In the genomic region with DNA sequence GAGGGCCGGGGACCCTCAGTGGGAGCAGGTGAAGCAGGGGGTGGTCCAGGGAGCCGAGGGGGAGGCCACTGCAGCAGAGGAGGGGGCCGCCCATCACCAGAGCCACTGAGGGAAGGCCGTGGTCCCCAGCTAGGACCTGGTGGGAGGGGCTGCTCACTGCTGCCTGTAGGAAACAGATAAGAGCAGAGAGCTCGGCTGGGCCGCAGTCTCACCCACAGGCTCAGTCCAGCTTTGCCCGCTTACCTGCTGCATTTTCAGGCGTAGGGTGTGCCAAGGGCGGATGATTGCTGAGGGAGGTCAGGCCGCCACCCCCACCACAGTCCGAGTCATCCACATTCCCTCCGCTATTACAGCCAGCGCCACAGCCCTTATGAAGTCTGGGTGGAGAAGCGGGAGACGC, we compare ENCODE assay signal across 16 mouse cellular contexts. TPM values are rescaled to one million over a fixed set of nuclear protein-coding genes. Genes with fewer than 3 reads are reported as not detected.
DNase-seq lines count a peak whose midpoint lies in the region; ATAC-seq and TF ChIP-seq lines count a peak whose summit lies in the region.
"Had no signal": no experiment of that assay in that cellular context is flagged by ENCODE, and none has a peak within 500 bp of the region (broad histone marks: within the 10 kb centered on the region; RNA-seq: fewer than 3 reads in every experiment).

No protein-coding gene starts in this region.

- ATAC-seq in intestine, embryonic 16.5 days: peak; percentile 25; the same call in 1 of the 2 replicates
- no peak for ATAC-seq in hindbrain, postnatal 0 days
- ATAC-seq: inflammation-experienced regulatory T-cells, adult 6 months had no signal

- no peak overlapping the region for H3K4me3 ChIP-seq in MEL (ENCODE audit: control insufficient read depth in 1 of 2, insufficient read depth in 1 of 2, low read depth in 2 of 2, low read length in 2 of 2)
- H3K4me3 ChIP-seq in intestine, embryonic 16.5 days (ENCODE audit: low read length): no peak overlapping the region
- no peak overlapping the region for H3K4me3 ChIP-seq in hindbrain, postnatal 0 days (ENCODE audit: low read length)
- H3K4me3 ChIP-seq: embryonic facial prominence, embryonic 15.5 days; heart, embryonic 15.5 days had no signal

- no peak for TF ChIP-seq CTCF in MEL (IDR thresholded peaks at IDR 0.05 in 2 of 3, conservative IDR thresholded peaks at IDR 0.05 in 1 of 3; ENCODE audit: control insufficient read depth in 1 of 3, insufficient read depth in 1 of 3, low read depth in 2 of 3, low read length in 3 of 3, poor library complexity in 1 of 3, severe bottlenecking in 1 of 3)
- no peak for TF ChIP-seq CTCF in hindbrain, postnatal 0 days (IDR thresholded peaks at IDR 0.05; ENCODE audit: low read depth)

- no peaks in the 10 kb centered on the region for H3K27me3 ChIP-seq in MEL (ENCODE audit: control insufficient read depth in 1 of 2, insufficient read depth in 2 of 2, low read length in 2 of 2)
- H3K27me3 ChIP-seq in intestine, embryonic 16.5 days (replicated peaks; ENCODE audit: control insufficient read depth, insufficient read depth, low read length): no peaks in the 10 kb centered on the region
- H3K27me3 ChIP-seq in hindbrain, postnatal 0 days (ENCODE audit: insufficient read depth, low read length): no peaks in the 10 kb centered on the region
- H3K27me3 ChIP-seq: embryonic facial prominence, embryonic 15.5 days; heart, embryonic 15.5 days had no signal

- peak; percentile 28 to 68; a peak in 2 of 4 replicates for TF ChIP-seq EP300 in MEL (IDR thresholded peaks at IDR 0.05; ENCODE audit: low read depth in 1 of 2, low read length in 2 of 2)

- no peak overlapping the region for H3K4me2 ChIP-seq in intestine, embryonic 16.5 days (ENCODE audit: low read depth, low read length)
- no peak overlapping the region for H3K4me2 ChIP-seq in hindbrain, postnatal 0 days (ENCODE audit: low read depth, low read length)
- H3K4me2 ChIP-seq: embryonic facial prominence, embryonic 15.5 days; heart, embryonic 15.5 days had no signal

- no peaks in the 10 kb centered on the region for H3K9me3 ChIP-seq in MEL (replicated peaks; ENCODE audit: insufficient read depth, low read length)
- H3K9me3 ChIP-seq in intestine, embryonic 16.5 days (ENCODE audit: control insufficient read depth, low read length): no peaks in the 10 kb centered on the region
- no peaks in the 10 kb centered on the region for H3K9me3 ChIP-seq in hindbrain, postnatal 0 days (ENCODE audit: low read length)
- H3K9me3 ChIP-seq: embryonic facial prominence, embryonic 15.5 days; heart, embryonic 15.5 days had no signal

- H3K36me3 ChIP-seq in MEL (ENCODE audit: control insufficient read depth in 1 of 2, insufficient read depth in 2 of 2, low read length in 2 of 2): peaks cover 0 to 21% of the 10 kb centered on the region in 2 experiments; a peak in 3 of 4 replicates
- H3K36me3 ChIP-seq in intestine, embryonic 16.5 days (ENCODE audit: control insufficient read depth, insufficient read depth, low read length): peaks cover 13% of the 10 kb centered on the region
- peaks cover 47% of the 10 kb centered on the region for H3K36me3 ChIP-seq in hindbrain, postnatal 0 days (ENCODE audit: insufficient read depth, low read length)

- TF ChIP-seq RAD21 in MEL (IDR thresholded peaks at IDR 0.05; ENCODE audit: low read depth, low read length): no peak

- no peaks in the 10 kb centered on the region; the same call in 1 of the 2 replicates for H3K79me2 ChIP-seq in MEL (ENCODE audit: control insufficient read depth, insufficient read depth, low read length, poor library complexity)

- WGBS in intestine, embryonic 16.5 days: 78% methylated on average over 15 of the region's 15 CpGs
- 89% methylated on average over 15 of the region's 15 CpGs for WGBS in hindbrain, postnatal 0 days

- peak overlapping the region; percentile 31; the same call in 1 of the 2 replicates for H3K9ac ChIP-seq in MEL (ENCODE audit: control insufficient read depth, low read depth, low read length, poor library complexity, severe bottlenecking)
- no peak overlapping the region for H3K9ac ChIP-seq in intestine, embryonic 16.5 days (ENCODE audit: low read depth, low read length)
- H3K9ac ChIP-seq in hindbrain, postnatal 0 days (replicated peaks; ENCODE audit: low read length): no peak overlapping the region
- H3K9ac ChIP-seq: embryonic facial prominence, embryonic 15.5 days; heart, embryonic 15.5 days had no signal

- H3K4me1 ChIP-seq in MEL (ENCODE audit: control insufficient read depth in 1 of 2, insufficient read depth in 2 of 2, low read length in 2 of 2): peaks cover 1 to 34% of the 10 kb centered on the region in 2 experiments; a peak in 3 of 4 replicates
- peaks cover 26% of the 10 kb centered on the region for H3K4me1 ChIP-seq in intestine, embryonic 16.5 days (ENCODE audit: control insufficient read depth, insufficient read depth, low read length)
- no peaks in the 10 kb centered on the region for H3K4me1 ChIP-seq in hindbrain, postnatal 0 days (ENCODE audit: insufficient read depth, low read length)

- TF ChIP-seq POLR2A in MEL (IDR thresholded peaks at IDR 0.05; ENCODE audit: control insufficient read depth in 1 of 2, insufficient read depth in 1 of 2, low read depth in 1 of 2, low read length in 2 of 2, poor library complexity in 1 of 2): no peak

- peak overlapping the region; percentile 15; the same call in 1 of the 2 replicates for H3K27ac ChIP-seq in MEL (ENCODE audit: control insufficient read depth, low read depth, low read length)
- no peak overlapping the region for H3K27ac ChIP-seq in intestine, embryonic 16.5 days (ENCODE audit: low read length)
- no peak overlapping the region for H3K27ac ChIP-seq in hindbrain, postnatal 0 days
- H3K27ac ChIP-seq: embryonic facial prominence, embryonic 15.5 days; heart, embryonic 15.5 days had no signal

- intact Hi-C loops in left cerebral cortex, postnatal 25 days (cut with DNase I): no loop called here
- intact Hi-C loops in left cerebral cortex, postnatal 36 days (cut with DNase I): no loop called here

- DNase-seq in heart, adult 11 months: peak; percentile 92
- DNase-seq in heart, adult 8-10 months (ENCODE audit: low spot score): no peak
- peak; percentile 72 for DNase-seq in MEL (ENCODE audit: low read depth, low spot score)
- DNase-seq in spleen, postnatal 10 days (ENCODE audit: low spot score in 2 of 2): peak; percentile 78 to 86
- no peak for DNase-seq in left cerebral cortex, postnatal 25 days (ENCODE audit: low spot score in 2 of 2)
- DNase-seq in hindbrain, postnatal 0 days (ENCODE audit: low spot score): no peak
- no peak for DNase-seq in left cerebral cortex, postnatal 36 days (ENCODE audit: low spot score in 2 of 2)
- DNase-seq: adrenal gland, adult 2 months; cerebellum, adult 9-10 months; left cerebral cortex, postnatal 4 days; lung, postnatal 10 days had no signal

RNA-seq across cellular contexts. Expression of a gene that starts 2.0 kb away (rescaled TPM):
- 10 to 100 TPM; 14.9 to 23.5 (median 17.8) TPM for total RNA-seq in heart, adult 8-10 months (2022)
- total RNA-seq in MEL (2012; rRNA removed): 6.2 and 7.6 TPM in 2 replicates
- 10 to 100 TPM in 1 of 2 experiments, not detected in 1; 15.5 TPM for polyA plus RNA-seq in MEL (2012; ENCODE audit: insufficient read depth in 1 of 2, insufficient read length in 2 of 2, low read depth in 1 of 2, low replicate concordance in 2 of 2, missing spikeins in 1 of 2)
- 15.8 and 20.8 TPM in 2 replicates for polyA plus RNA-seq in intestine, embryonic 16.5 days (2015; fragmentation: Nextera tagmentation; extraction: Ambion mirVana)
- total RNA-seq in left cerebral cortex, postnatal 25 days (2021): 10 to 100 TPM; 14.5 to 18.7 TPM
- total RNA-seq in hindbrain, postnatal 0 days (2014; rRNA removed): 25.6 and 43.2 TPM in 2 replicates
- 18.7 and 18.8 TPM in 2 replicates for polyA plus RNA-seq in hindbrain, postnatal 0 days (2015; fragmentation: Nextera tagmentation; extraction: Ambion mirVana)
- total RNA-seq in left cerebral cortex, postnatal 36 days (2021): 10 to 100 TPM; 14.0 to 22.8 TPM

RNA-seq across cellular contexts. Expression of a gene that starts 23.1 kb away (rescaled TPM):
- total RNA-seq in heart, adult 8-10 months (2022): 10 to 100 TPM; 22.1 to 24.1 (median 23.2) TPM
- 17.9 and 22.5 TPM in 2 replicates for total RNA-seq in MEL (2012; rRNA removed)
- 10 to 100 TPM in 1 of 2 experiments, not detected in 1; 38.3 TPM for polyA plus RNA-seq in MEL (2012; ENCODE audit: insufficient read depth in 1 of 2, insufficient read length in 2 of 2, low read depth in 1 of 2, low replicate concordance in 2 of 2, missing spikeins in 1 of 2)
- polyA plus RNA-seq in intestine, embryonic 16.5 days (2015; fragmentation: Nextera tagmentation; extraction: Ambion mirVana): 28.7 and 33.7 TPM in 2 replicates
- total RNA-seq in left cerebral cortex, postnatal 25 days (2021): 10 to 100 TPM; 16.1 to 17.2 TPM
- total RNA-seq in hindbrain, postnatal 0 days (2014; rRNA removed): 20.6 and 20.7 TPM in 2 replicates
- 10.0 and 10.7 TPM in 2 replicates for polyA plus RNA-seq in hindbrain, postnatal 0 days (2015; fragmentation: Nextera tagmentation; extraction: Ambion mirVana)
- total RNA-seq in left cerebral cortex, postnatal 36 days (2021): 10 to 100 TPM; 17.3 to 19.2 TPM

RNA-seq across cellular contexts. Expression of a gene that starts 23.2 kb away (rescaled TPM):
- 10 to 100 TPM; 18.0 to 21.9 (median 19.8) TPM for total RNA-seq in heart, adult 8-10 months (2022)
- total RNA-seq in MEL (2012; rRNA removed): 25.3 and 26.8 TPM in 2 replicates
- polyA plus RNA-seq in MEL (2012; ENCODE audit: insufficient read depth in 1 of 2, insufficient read length in 2 of 2, low read depth in 1 of 2, low replicate concordance in 2 of 2, missing spikeins in 1 of 2): 10 to 100 TPM in 1 of 2 experiments, not detected in 1; 76.4 TPM
- polyA plus RNA-seq in intestine, embryonic 16.5 days (2015; fragmentation: Nextera tagmentation; extraction: Ambion mirVana): 15.1 and 16.8 TPM in 2 replicates
- total RNA-seq in left cerebral cortex, postnatal 25 days (2021): 10 to 100 TPM; 63.6 to 67.9 TPM
- 75.1 and 97.0 TPM in 2 replicates for total RNA-seq in hindbrain, postnatal 0 days (2014; rRNA removed)
- polyA plus RNA-seq in hindbrain, postnatal 0 days (2015; fragmentation: Nextera tagmentation; extraction: Ambion mirVana): 16.8 and 17.2 TPM in 2 replicates
- 10 to 100 TPM; 66.1 to 83.1 TPM for total RNA-seq in left cerebral cortex, postnatal 36 days (2021)

RNA-seq across cellular contexts. Expression of a gene that starts 28.2 kb away (rescaled TPM):
- 10 to 100 TPM; 26.7 to 31.2 (median 28.5) TPM for total RNA-seq in heart, adult 8-10 months (2022)
- 16.4 and 19.0 TPM in 2 replicates for total RNA-seq in MEL (2012; rRNA removed)
- polyA plus RNA-seq in MEL (2012; ENCODE audit: insufficient read depth in 1 of 2, insufficient read length in 2 of 2, low read depth in 1 of 2, low replicate concordance in 2 of 2, missing spikeins in 1 of 2): 10 to 100 TPM in 1 of 2 experiments, not detected in 1; 61.7 TPM
- polyA plus RNA-seq in intestine, embryonic 16.5 days (2015; fragmentation: Nextera tagmentation; extraction: Ambion mirVana): 43.2 and 43.9 TPM in 2 replicates
- total RNA-seq in left cerebral cortex, postnatal 25 days (2021): 10 to 100 TPM; 20.5 to 20.6 TPM
- total RNA-seq in hindbrain, postnatal 0 days (2014; rRNA removed): 40.1 and 40.8 TPM in 2 replicates
- polyA plus RNA-seq in hindbrain, postnatal 0 days (2015; fragmentation: Nextera tagmentation; extraction: Ambion mirVana): 30.3 and 33.1 TPM in 2 replicates
- 10 to 100 TPM; 18.1 to 19.8 TPM for total RNA-seq in left cerebral cortex, postnatal 36 days (2021)

RNA-seq across cellular contexts. Expression of a gene that starts 38.7 kb away (rescaled TPM):
- total RNA-seq in heart, adult 8-10 months (2022): not detected
- 0.16 and 0.23 TPM in 2 replicates for total RNA-seq in MEL (2012; rRNA removed)
- under 1 TPM in 1 of 2 experiments, not detected in 1; 0.60 TPM for polyA plus RNA-seq in MEL (2012; ENCODE audit: insufficient read depth in 1 of 2, insufficient read length in 2 of 2, low read depth in 1 of 2, low replicate concordance in 2 of 2, missing spikeins in 1 of 2)
- polyA plus RNA-seq in intestine, embryonic 16.5 days (2015; fragmentation: Nextera tagmentation; extraction: Ambion mirVana): 0.13 and 0.34 TPM in 2 replicates
- total RNA-seq in left cerebral cortex, postnatal 25 days (2021): not detected
- not detected in 2 replicates for total RNA-seq in hindbrain, postnatal 0 days (2014; rRNA removed)
- polyA plus RNA-seq in hindbrain, postnatal 0 days (2015; fragmentation: Nextera tagmentation; extraction: Ambion mirVana): 0.19 and 0.61 TPM in 2 replicates
- total RNA-seq in left cerebral cortex, postnatal 36 days (2021): not detected
- total RNA-seq: adrenal gland, adult 2 months; left cerebral cortex, postnatal 4 days had no signal
- polyA plus RNA-seq: adrenal gland, adult 2 months; small intestine, adult 2 months had no signal

Comparison
In these comparisons a context has a peak if more than half of its experiments do, and no peak if none do; other contexts are left out.
1. DNase-seq: peak in heart, adult 11 months (single experiment), MEL (single experiment) and spleen, postnatal 10 days (2 of 2); none in heart, adult 8-10 months (single experiment), left cerebral cortex, postnatal 25 days (0 of 2), hindbrain, postnatal 0 days (single experiment) and left cerebral cortex, postnatal 36 days (0 of 2).